Mouse (Mus musculus): ENCODE data around the gene Fntb. TPM values are rescaled to one million over a fixed set of nuclear protein-coding genes. Genes with fewer than 3 reads are reported as not detected.
"Not testable (repeated sequence)": the region's sequence is repeated elsewhere in the genome, so short reads cannot be mapped to it uniquely, and the experiment has no call there.

The Fntb gene
- polyA plus RNA-seq, 1 experiment, result 32.4 TPM

- no peak for TF ChIP-seq CTCF (IDR thresholded peaks at IDR 0.05; ENCODE audit: extremely low read depth, insufficient read depth, low read length)
- TF ChIP-seq POLR2A (IDR thresholded peaks at IDR 0.05; ENCODE audit: extremely low read depth, insufficient read depth, low read length), result no peak
- H3K4me3 ChIP-seq (ENCODE audit: insufficient read depth, low read length), result no peak overlapping the region
- H3K4me1 ChIP-seq (ENCODE audit: control insufficient read depth, insufficient read depth, low read length), result no peaks in the 10 kb centered on the region
- H3K27ac ChIP-seq (ENCODE audit: insufficient read depth, low read length), result no peak overlapping the region
Measured at GRCm38 (mm10) chr12:76844346-76845061, 79.1 kb downstream of the Fntb start.

- TF ChIP-seq POLR2A (IDR thresholded peaks at IDR 0.05; ENCODE audit: extremely low read depth, insufficient read depth, low read length) (no peak), CTCF (IDR thresholded peaks at IDR 0.05; ENCODE audit: extremely low read depth, insufficient read depth, low read length) (no peak)
- Histone ChIP-seq H3K4me1 (ENCODE audit: control insufficient read depth, insufficient read depth, low read length) (no peaks in the 10 kb centered on the region), H3K27ac (ENCODE audit: insufficient read depth, low read length) (no peak overlapping the region), H3K4me3 (ENCODE audit: insufficient read depth, low read length) (no peak overlapping the region)
Measured at GRCm38 (mm10) chr12:76852419-76852818, 87.0 kb downstream of the Fntb start.

GRCm38 (mm10) chr12:76853378-76854142 lies 88.2 kb downstream of the Fntb start:
- Histone ChIP-seq H3K4me1 (ENCODE audit: control insufficient read depth, insufficient read depth, low read length) (no peaks in the 10 kb centered on the region), H3K27ac (ENCODE audit: insufficient read depth, low read length) (no peak overlapping the region), H3K4me3 (ENCODE audit: insufficient read depth, low read length) (no peak overlapping the region)
- TF ChIP-seq POLR2A (IDR thresholded peaks at IDR 0.05; ENCODE audit: extremely low read depth, insufficient read depth, low read length), result no peak
- TF ChIP-seq CTCF (IDR thresholded peaks at IDR 0.05; ENCODE audit: extremely low read depth, insufficient read depth, low read length), result no peak

- TF ChIP-seq CTCF (IDR thresholded peaks at IDR 0.05; ENCODE audit: extremely low read depth, insufficient read depth, low read length), result no peak
- TF ChIP-seq POLR2A (IDR thresholded peaks at IDR 0.05; ENCODE audit: extremely low read depth, insufficient read depth, low read length), result no peak
- Histone ChIP-seq H3K4me1 (ENCODE audit: control insufficient read depth, insufficient read depth, low read length) (no peaks in the 10 kb centered on the region), H3K4me3 (ENCODE audit: insufficient read depth, low read length) (no peak overlapping the region), H3K27ac (ENCODE audit: insufficient read depth, low read length) (no peak overlapping the region)
Measured at GRCm38 (mm10) chr12:76857087-76857486, 91.7 kb downstream of the Fntb start.

- H3K27ac ChIP-seq (ENCODE audit: insufficient read depth, low read length); H3K4me1 ChIP-seq (ENCODE audit: control insufficient read depth, insufficient read depth, low read length); H3K4me3 ChIP-seq (ENCODE audit: insufficient read depth, low read length): not testable (repeated sequence)
Measured at GRCm38 (mm10) chr12:76858788-76859187, 93.4 kb downstream of the Fntb start.

- peaks cover 1% of the 10 kb centered on the region; the same call in 1 of the 2 replicates for H3K4me1 ChIP-seq (ENCODE audit: control insufficient read depth, insufficient read depth, low read length)
- TF ChIP-seq POLR2A (IDR thresholded peaks at IDR 0.05; ENCODE audit: extremely low read depth, insufficient read depth, low read length) (no peak), CTCF (IDR thresholded peaks at IDR 0.05; ENCODE audit: extremely low read depth, insufficient read depth, low read length) (no peak)
- H3K27ac ChIP-seq (ENCODE audit: insufficient read depth, low read length), result no peak overlapping the region
- no peak overlapping the region for H3K4me3 ChIP-seq (ENCODE audit: insufficient read depth, low read length)
Measured at GRCm38 (mm10) chr12:76863651-76864050, 98.3 kb downstream of the Fntb start.

GRCm38 (mm10) chr12:76865266-76865665 lies 99.9 kb downstream of the Fntb start:
- H3K27ac ChIP-seq (ENCODE audit: insufficient read depth, low read length), result no peak overlapping the region
- H3K4me1 ChIP-seq (ENCODE audit: control insufficient read depth, insufficient read depth, low read length), result peaks cover 1% of the 10 kb centered on the region; the same call in 1 of the 2 replicates
- TF ChIP-seq CTCF (IDR thresholded peaks at IDR 0.05; ENCODE audit: extremely low read depth, insufficient read depth, low read length), result no peak
- no peak overlapping the region for H3K4me3 ChIP-seq (ENCODE audit: insufficient read depth, low read length)

- no peak overlapping the region for H3K27ac ChIP-seq (ENCODE audit: insufficient read depth, low read length)
- no peak overlapping the region for H3K4me3 ChIP-seq (ENCODE audit: insufficient read depth, low read length)
- peaks cover 1% of the 10 kb centered on the region; the same call in 1 of the 2 replicates for H3K4me1 ChIP-seq (ENCODE audit: control insufficient read depth, insufficient read depth, low read length)
- TF ChIP-seq POLR2A (IDR thresholded peaks at IDR 0.05; ENCODE audit: extremely low read depth, insufficient read depth, low read length) (0 out of 2 replicates have a peak, but pooled peaks have one; percentile 13), CTCF (IDR thresholded peaks at IDR 0.05; ENCODE audit: extremely low read depth, insufficient read depth, low read length) (no peak)
Measured at GRCm38 (mm10) chr12:76867586-76868280, 102.3 kb downstream of the Fntb start.

GRCm38 (mm10) chr12:76868463-76869198 lies 103.2 kb downstream of the Fntb start:
- H3K4me1 ChIP-seq (ENCODE audit: control insufficient read depth, insufficient read depth, low read length), result peaks cover 1% of the 10 kb centered on the region; the same call in 1 of the 2 replicates
- TF ChIP-seq POLR2A (IDR thresholded peaks at IDR 0.05; ENCODE audit: extremely low read depth, insufficient read depth, low read length) (no peak), CTCF (IDR thresholded peaks at IDR 0.05; ENCODE audit: extremely low read depth, insufficient read depth, low read length) (no peak)
- no peak overlapping the region for H3K27ac ChIP-seq (ENCODE audit: insufficient read depth, low read length)
- no peak overlapping the region for H3K4me3 ChIP-seq (ENCODE audit: insufficient read depth, low read length)
